Comparison of ENCODE assay signal across 11 mouse cellular contexts in the genomic region with DNA sequence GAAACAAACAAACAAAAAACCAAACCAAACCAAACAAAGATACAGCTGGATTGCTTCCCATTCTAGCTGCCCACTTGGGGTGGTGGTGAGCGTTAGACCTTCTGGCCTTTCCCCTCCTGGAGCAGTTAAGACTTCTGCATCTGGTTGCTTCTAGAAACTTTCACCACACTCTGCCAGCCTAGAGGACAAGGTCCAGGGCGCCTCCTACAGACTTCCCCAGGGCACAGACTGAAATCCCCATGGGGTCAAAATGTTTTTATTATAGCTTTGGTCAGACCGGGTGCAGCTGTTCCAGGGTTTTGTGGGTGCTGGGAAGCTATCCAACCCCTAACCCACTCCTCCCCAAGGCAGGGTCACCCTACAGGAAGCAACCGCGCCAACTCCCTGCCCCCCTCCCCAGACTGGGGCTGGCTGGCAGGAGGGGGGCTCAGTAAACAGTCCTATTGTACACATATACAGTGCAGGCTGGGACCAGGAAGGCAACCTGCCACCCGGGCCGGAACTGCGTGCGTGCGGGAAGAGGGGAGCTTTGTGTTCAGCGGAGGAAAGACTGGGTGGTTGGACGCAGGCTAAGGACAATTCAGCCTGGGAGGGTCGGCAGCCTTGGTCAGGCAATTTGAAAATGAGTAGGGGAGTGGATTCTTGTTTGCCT. TPM values are rescaled to one million over a fixed set of nuclear protein-coding genes. Genes with fewer than 3 reads are reported as not detected.
DNase-seq lines count a peak whose midpoint lies in the region; ATAC-seq and TF ChIP-seq lines count a peak whose summit lies in the region.
"Had no signal": no experiment of that assay in that cellular context is flagged by ENCODE, and none has a peak within 500 bp of the region (broad histone marks: within the 10 kb centered on the region; RNA-seq: fewer than 3 reads in every experiment).

No protein-coding gene starts in this region.

- H3K4me2 ChIP-seq in hindbrain, embryonic 12.5 days (replicated peaks): peak overlapping the region; percentile 31; the same call in 1 of the 2 replicates
- no peak overlapping the region for H3K4me2 ChIP-seq in liver, embryonic 14.5 days (ENCODE audit: low read depth)

- peaks cover 90% of the 10 kb centered on the region for H3K27me3 ChIP-seq in embryonic facial prominence, embryonic 10.5 days (replicated peaks; ENCODE audit: low read depth, poor library complexity, severe bottlenecking)
- peaks cover 33% of the 10 kb centered on the region for H3K27me3 ChIP-seq in hindbrain, embryonic 12.5 days
- H3K27me3 ChIP-seq in liver, embryonic 14.5 days (ENCODE audit: control insufficient read depth, insufficient read depth, low read length): peaks cover 33% of the 10 kb centered on the region

- peak; percentile 23 for DNase-seq in layer of hippocampus, adult 9-11 months
- no peak for DNase-seq in layer of hippocampus, adult 18-20 months (ENCODE audit: low spot score in 2 of 2)
- DNase-seq in embryonic facial prominence, embryonic 10.5 days (ENCODE audit: low spot score): no peak
- no peak for DNase-seq in liver, embryonic 14.5 days (ENCODE audit: low read depth in 3 of 3, low spot score in 3 of 3)
- no peak for DNase-seq in adipocyte (ENCODE audit: low spot score)
- DNase-seq in spleen, adult 12 weeks (ENCODE audit: low spot score): no peak
- DNase-seq: adrenal gland, postnatal 14 days; lung, postnatal 14 days; thymus, postnatal 14 days had no signal

- no peak overlapping the region; the same call in 1 of the 2 replicates for H3K4me3 ChIP-seq in embryonic facial prominence, embryonic 10.5 days
- H3K4me3 ChIP-seq in hindbrain, embryonic 12.5 days: no peak overlapping the region
- H3K4me3 ChIP-seq in liver, embryonic 14.5 days (ENCODE audit: insufficient read depth in 1 of 2, low read depth in 2 of 2, low read length in 2 of 2): no peak overlapping the region

- peaks cover 36% of the 10 kb centered on the region for H3K4me1 ChIP-seq in embryonic facial prominence, embryonic 10.5 days
- H3K4me1 ChIP-seq in hindbrain, embryonic 12.5 days: peaks cover 34% of the 10 kb centered on the region
- H3K4me1 ChIP-seq in liver, embryonic 14.5 days (replicated peaks; ENCODE audit: control insufficient read depth in 2 of 2, insufficient read depth in 2 of 2, low read length in 1 of 2): peaks cover 2 to 11% of the 10 kb centered on the region in 2 experiments; a peak in 3 of 4 replicates

- peak overlapping the region; percentile 66 for H3K27ac ChIP-seq in embryonic facial prominence, embryonic 10.5 days (replicated peaks)
- H3K27ac ChIP-seq in hindbrain, embryonic 12.5 days: no peak overlapping the region
- no peak overlapping the region for H3K27ac ChIP-seq in liver, embryonic 14.5 days

- no peaks in the 10 kb centered on the region for H3K9me3 ChIP-seq in embryonic facial prominence, embryonic 10.5 days
- H3K9me3 ChIP-seq in hindbrain, embryonic 12.5 days (replicated peaks): no peaks in the 10 kb centered on the region
- no peaks in the 10 kb centered on the region for H3K9me3 ChIP-seq in liver, embryonic 14.5 days (ENCODE audit: control insufficient read depth, low read length)
- H3K9me3 ChIP-seq: G1E had no signal

- WGBS in embryonic facial prominence, embryonic 10.5 days: 45% methylated on average over 13 of the region's 13 CpGs
- 42% methylated on average over 13 of the region's 13 CpGs for WGBS in hindbrain, embryonic 12.5 days
- WGBS in liver, embryonic 14.5 days (ENCODE audit: insufficient replicate concordance): 31% methylated on average over 13 of the region's 13 CpGs

- TF ChIP-seq EP300 in liver, embryonic 14.5 days (IDR thresholded peaks at IDR 0.05; ENCODE audit: low read depth): no peak

- H3K36me3 ChIP-seq in embryonic facial prominence, embryonic 10.5 days (replicated peaks): no peaks in the 10 kb centered on the region
- H3K36me3 ChIP-seq in hindbrain, embryonic 12.5 days: no peaks in the 10 kb centered on the region
- H3K36me3 ChIP-seq in liver, embryonic 14.5 days (replicated peaks; ENCODE audit: control insufficient read depth, insufficient read depth, low read depth): no peaks in the 10 kb centered on the region
- H3K36me3 ChIP-seq: G1E had no signal

- ATAC-seq in hindbrain, embryonic 12.5 days (ENCODE audit: low FRiP score): no peak
- ATAC-seq in liver, embryonic 14.5 days (ENCODE audit: insufficient read depth): no peak

- peak overlapping the region; percentile 49; the same call in 1 of the 2 replicates for H3K9ac ChIP-seq in hindbrain, embryonic 12.5 days
- H3K9ac ChIP-seq in liver, embryonic 14.5 days (replicated peaks): no peak overlapping the region

- TF ChIP-seq CTCF in liver, embryonic 14.5 days (IDR thresholded peaks at IDR 0.05; ENCODE audit: low read depth): 0 out of 2 replicates have a peak, but pooled peaks have one; percentile 12

RNA-seq across cellular contexts. Expression of gene C1ql1, which starts 7.3 kb away (rescaled TPM):
- total RNA-seq in layer of hippocampus, adult 18-20 months (2021): 10 to 100 TPM; 17.3 to 20.4 TPM
- polyA plus RNA-seq in embryonic facial prominence, embryonic 10.5 days (2016; fragmentation: Nextera tagmentation; extraction: Ambion mirVana): 1.5 and 2.7 TPM in 2 replicates
- polyA plus RNA-seq in hindbrain, embryonic 12.5 days (2016; fragmentation: Nextera tagmentation; extraction: Ambion mirVana): 11.7 and 13.2 TPM in 2 replicates
- polyA plus RNA-seq in liver, embryonic 14.5 days (2012; rRNA removed): 0.17 and 0.21 TPM in 2 replicates
- 0.15 TPM in 1 of 2 replicates, not detected in the other for polyA plus RNA-seq in liver, embryonic 14.5 days (2014; fragmentation: Nextera tagmentation; extraction: Ambion mirVana)
- total RNA-seq: G1E had no signal
- polyA plus RNA-seq: G1E had no signal

RNA-seq across cellular contexts. Expression of gene Kif18b, which starts 14.2 kb away (rescaled TPM):
- total RNA-seq in layer of hippocampus, adult 18-20 months (2021): not detected
- polyA plus RNA-seq in embryonic facial prominence, embryonic 10.5 days (2016; fragmentation: Nextera tagmentation; extraction: Ambion mirVana): 12.1 and 13.0 TPM in 2 replicates
- 6.6 and 7.8 TPM in 2 replicates for polyA plus RNA-seq in hindbrain, embryonic 12.5 days (2016; fragmentation: Nextera tagmentation; extraction: Ambion mirVana)
- polyA plus RNA-seq in liver, embryonic 14.5 days (2012; rRNA removed): 19.7 and 21.9 TPM in 2 replicates
- polyA plus RNA-seq in liver, embryonic 14.5 days (2014; fragmentation: Nextera tagmentation; extraction: Ambion mirVana): 6.3 TPM in 2 replicates

RNA-seq across cellular contexts. Expression of gene Gfap, which starts 38.4 kb away (rescaled TPM):
- total RNA-seq in layer of hippocampus, adult 18-20 months (2021): 100 to 1,000 TPM; 441 to 481 TPM
- polyA plus RNA-seq in embryonic facial prominence, embryonic 10.5 days (2016; fragmentation: Nextera tagmentation; extraction: Ambion mirVana): 0.14 and 0.16 TPM in 2 replicates
- 0.12 TPM in 1 of 2 replicates, not detected in the other for polyA plus RNA-seq in hindbrain, embryonic 12.5 days (2016; fragmentation: Nextera tagmentation; extraction: Ambion mirVana)
- polyA plus RNA-seq in liver, embryonic 14.5 days (2012; rRNA removed): 8.2 and 12.6 TPM in 2 replicates
- polyA plus RNA-seq in liver, embryonic 14.5 days (2014; fragmentation: Nextera tagmentation; extraction: Ambion mirVana): 9.3 and 10.2 TPM in 2 replicates
- total RNA-seq: G1E had no signal
- polyA plus RNA-seq: G1E had no signal

RNA-seq across cellular contexts. Expression of gene Fam187a, which starts 54.2 kb away (rescaled TPM):
- under 1 TPM in 1 of 2 experiments, not detected in 1; 0.27 TPM for total RNA-seq in layer of hippocampus, adult 18-20 months (2021)
- not detected in 2 replicates for polyA plus RNA-seq in embryonic facial prominence, embryonic 10.5 days (2016; fragmentation: Nextera tagmentation; extraction: Ambion mirVana)
- not detected in 2 replicates for polyA plus RNA-seq in hindbrain, embryonic 12.5 days (2016; fragmentation: Nextera tagmentation; extraction: Ambion mirVana)
- not detected in 2 replicates for polyA plus RNA-seq in liver, embryonic 14.5 days (2012; rRNA removed)
- polyA plus RNA-seq in liver, embryonic 14.5 days (2014; fragmentation: Nextera tagmentation; extraction: Ambion mirVana): 0.06 TPM in 1 of 2 replicates, not detected in the other
- total RNA-seq: adrenal gland, postnatal 14 days had no signal
- polyA plus RNA-seq: G1E had no signal

RNA-seq across cellular contexts. Expression of gene Ccdc103, which starts 58.1 kb away (rescaled TPM):
- total RNA-seq in layer of hippocampus, adult 18-20 months (2021): 1 to 10 TPM; 1.5 to 2.2 TPM
- polyA plus RNA-seq in embryonic facial prominence, embryonic 10.5 days (2016; fragmentation: Nextera tagmentation; extraction: Ambion mirVana): 1.4 and 1.8 TPM in 2 replicates
- 1.7 and 3.4 TPM in 2 replicates for polyA plus RNA-seq in hindbrain, embryonic 12.5 days (2016; fragmentation: Nextera tagmentation; extraction: Ambion mirVana)
- polyA plus RNA-seq in liver, embryonic 14.5 days (2012; rRNA removed): 0.29 and 0.59 TPM in 2 replicates
- polyA plus RNA-seq in liver, embryonic 14.5 days (2014; fragmentation: Nextera tagmentation; extraction: Ambion mirVana): 0.75 and 1.1 TPM in 2 replicates
